Mouse (Mus musculus): ENCODE data around the gene Abl2. TPM values are rescaled to one million over a fixed set of nuclear protein-coding genes. Genes with fewer than 3 reads are reported as not detected.

The Abl2 gene
- polyA plus RNA-seq, 1 experiment from 2014 or later, result 5.8 TPM

DNA sequence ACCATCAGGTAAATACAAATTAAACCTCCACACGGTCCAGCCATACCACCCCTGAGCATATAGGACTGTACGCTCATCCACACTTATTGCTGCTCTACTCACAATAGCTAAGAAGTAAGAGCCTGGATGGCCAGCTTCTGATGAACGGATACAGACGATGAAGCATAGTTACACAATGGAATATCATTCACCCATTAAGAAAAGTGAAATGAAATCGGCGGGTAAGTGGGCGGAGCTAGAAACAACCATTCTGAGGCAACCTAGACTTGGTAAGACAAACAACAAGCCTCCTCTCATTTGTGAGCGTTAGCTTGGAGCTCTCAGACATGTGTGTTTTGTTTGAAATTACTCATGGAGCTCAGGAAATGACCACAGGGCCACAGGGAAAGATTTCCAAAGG is 107.2 kb downstream of the Abl2 start:
- H3K4me2 ChIP-seq, result no peak overlapping the region
- H3K9me3 ChIP-seq (replicated peaks), result no peaks in the 10 kb centered on the region
- no peak overlapping the region for H3K4me3 ChIP-seq

DNA sequence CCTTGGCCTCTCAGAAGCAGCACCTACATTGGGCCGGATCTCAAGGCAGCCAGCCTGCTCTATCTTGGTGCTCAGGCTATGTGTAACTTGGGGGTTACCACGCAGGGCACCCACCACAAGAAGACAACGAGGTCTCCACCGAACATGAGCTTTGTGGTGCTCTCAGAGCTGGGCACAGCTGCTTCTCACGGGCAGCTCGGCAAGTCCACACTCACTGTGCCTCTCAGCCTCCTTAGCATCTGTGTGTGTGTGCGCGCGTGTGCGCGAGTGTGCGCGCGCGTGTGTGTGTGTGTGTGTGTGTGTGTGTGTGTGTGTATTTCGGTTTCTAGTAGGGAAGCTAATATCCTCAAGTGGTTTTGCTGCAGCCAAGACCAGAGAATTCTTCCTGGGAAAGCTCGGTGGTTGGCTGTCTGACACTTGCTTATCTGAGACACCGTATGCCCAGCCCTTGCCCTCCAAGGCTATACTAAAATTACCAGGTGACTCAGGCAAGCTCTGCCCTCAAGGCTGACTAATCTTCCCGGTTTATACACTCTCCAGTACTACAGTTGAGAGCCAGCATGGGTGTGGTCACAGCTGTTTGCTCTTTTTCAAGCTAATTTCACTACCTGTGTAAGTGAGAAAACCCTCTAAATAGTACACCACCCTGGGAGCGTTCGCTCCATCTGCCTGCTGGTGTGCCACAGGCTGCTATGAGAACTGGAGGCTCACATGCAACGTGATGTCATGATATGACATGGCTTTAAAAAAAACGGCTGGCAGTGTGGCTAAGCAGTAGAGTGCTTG is 108.7 kb downstream of the Abl2 start:
- H3K4me3 ChIP-seq, result no peak overlapping the region
- no peak overlapping the region for H3K27ac ChIP-seq
- H3K4me2 ChIP-seq, result no peak overlapping the region
- no peaks in the 10 kb centered on the region for H3K4me1 ChIP-seq
- H3K36me3 ChIP-seq (ENCODE audit: poor library complexity, severe bottlenecking), result no peaks in the 10 kb centered on the region
- no peaks in the 10 kb centered on the region for H3K27me3 ChIP-seq
- 92% methylated on average over 23 of the region's 23 CpGs for WGBS
- H3K9me3 ChIP-seq (replicated peaks), result no peaks in the 10 kb centered on the region
- ATAC-seq, result no peak
- no peak overlapping the region for H3K9ac ChIP-seq

More for the DNA sequence above, 107.2 kb downstream of the Abl2 start:
- Histone ChIP-seq H3K27me3 (no peaks in the 10 kb centered on the region), H3K27ac (no peak overlapping the region), H3K36me3 (ENCODE audit: poor library complexity, severe bottlenecking) (no peaks in the 10 kb centered on the region), H3K4me1 (no peaks in the 10 kb centered on the region), H3K9ac (no peak overlapping the region)
- 86% methylated on average over 8 of the region's 8 CpGs for WGBS
- ATAC-seq, result no peak

DNA sequence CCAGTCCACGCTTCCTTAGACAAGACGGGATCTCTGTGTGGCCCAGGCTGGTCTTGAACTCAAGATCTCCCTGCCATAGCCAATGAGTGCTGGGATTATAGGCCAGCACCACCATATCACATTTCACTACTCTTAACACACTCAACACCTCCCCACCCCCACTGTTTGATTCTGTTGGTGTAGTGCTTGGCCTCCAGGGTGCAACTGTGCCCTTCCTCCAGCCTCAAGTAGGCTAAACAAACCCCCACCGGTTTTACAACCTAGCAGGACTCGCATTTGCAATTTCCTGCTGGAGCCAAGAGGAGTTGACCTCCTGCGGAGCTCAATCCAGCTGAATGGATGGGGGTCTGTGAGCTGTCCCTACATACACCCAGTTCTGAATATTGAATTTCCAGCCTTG is 110.0 kb downstream of the Abl2 start:
- Histone ChIP-seq H3K9me3 (replicated peaks) (no peaks in the 10 kb centered on the region), H3K36me3 (ENCODE audit: poor library complexity, severe bottlenecking) (no peaks in the 10 kb centered on the region), H3K4me3 (no peak overlapping the region), H3K4me2 (no peak overlapping the region), H3K27ac (no peak overlapping the region), H3K4me1 (peaks cover 10% of the 10 kb centered on the region), H3K9ac (no peak overlapping the region), H3K27me3 (no peaks in the 10 kb centered on the region)
- 35% methylated on average over 5 of the region's 5 CpGs for WGBS
- no peak for ATAC-seq

DNA sequence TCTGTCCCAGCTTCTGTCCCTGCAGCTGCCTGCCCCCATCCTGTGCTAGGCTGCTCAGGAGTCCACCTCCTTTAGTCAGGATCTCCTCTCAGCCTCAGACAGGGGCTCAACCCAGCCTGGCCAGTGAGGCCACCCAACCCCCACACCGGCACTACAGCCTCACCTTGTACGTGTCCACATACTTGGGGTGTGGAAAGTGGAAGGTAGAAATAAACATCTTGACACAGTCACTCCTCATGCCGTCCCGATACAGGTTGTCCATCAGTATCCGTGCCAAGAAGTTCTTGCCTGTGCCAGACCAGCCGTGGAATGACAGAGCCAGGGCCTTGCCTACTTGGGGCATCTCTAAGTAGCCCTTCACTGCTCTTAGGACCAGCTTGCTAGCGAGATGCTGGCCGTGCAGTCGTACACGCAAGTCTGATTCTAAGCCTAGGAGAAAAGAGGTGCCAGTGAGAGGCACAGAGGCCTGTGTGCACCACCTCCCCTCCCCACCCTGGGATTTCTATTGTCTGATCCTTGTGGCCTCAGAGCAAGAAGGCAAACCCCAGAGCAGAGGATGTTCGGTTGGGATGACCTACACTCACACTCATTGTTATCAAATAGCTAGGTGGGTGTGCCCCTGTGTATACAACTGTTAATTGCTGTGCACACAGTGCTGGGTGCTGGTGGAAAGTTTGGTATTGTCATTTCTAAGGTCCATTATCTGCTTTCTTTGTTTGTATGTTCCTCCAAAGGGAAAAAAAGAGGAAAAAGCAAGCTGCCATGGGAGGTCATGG is 110.8 kb downstream of the Abl2 start:
- Histone ChIP-seq H3K4me2 (no peak overlapping the region), H3K27ac (no peak overlapping the region), H3K9me3 (replicated peaks) (no peaks in the 10 kb centered on the region), H3K4me1 (peaks cover 18% of the 10 kb centered on the region), H3K27me3 (no peaks in the 10 kb centered on the region), H3K4me3 (no peak overlapping the region), H3K9ac (no peak overlapping the region), H3K36me3 (ENCODE audit: poor library complexity, severe bottlenecking) (no peaks in the 10 kb centered on the region)
- 43% methylated on average over 11 of the region's 11 CpGs for WGBS
- no peak for ATAC-seq

DNA sequence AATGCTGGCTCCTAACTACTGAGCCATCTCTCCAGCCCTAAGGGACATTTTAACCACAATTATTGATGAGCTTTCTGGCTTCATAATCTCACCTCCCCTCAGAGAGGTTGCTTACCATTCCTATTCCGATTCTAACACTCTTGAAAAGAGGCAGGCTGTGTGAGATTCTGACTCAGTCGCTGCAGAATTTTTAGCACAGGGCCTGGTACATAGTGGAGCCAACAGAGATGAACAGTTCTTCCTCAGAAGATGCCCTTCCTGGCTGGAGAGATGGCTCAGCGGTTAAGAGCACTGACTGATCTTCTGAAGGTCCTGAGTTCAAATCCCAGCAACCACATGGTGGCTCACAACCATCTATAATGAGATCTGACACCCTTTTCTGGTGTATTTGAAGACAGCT is 113.3 kb downstream of the Abl2 start:
- Histone ChIP-seq H3K36me3 (ENCODE audit: poor library complexity, severe bottlenecking) (no peaks in the 10 kb centered on the region), H3K4me3 (no peak overlapping the region), H3K4me2 (no peak overlapping the region), H3K4me1 (peaks cover 21% of the 10 kb centered on the region), H3K27me3 (no peaks in the 10 kb centered on the region; the same call in 1 of the 2 replicates), H3K9ac (no peak overlapping the region), H3K9me3 (replicated peaks) (no peaks in the 10 kb centered on the region), H3K27ac (no peak overlapping the region)
- 92% methylated on average over 3 of the region's 3 CpGs for WGBS
- no peak for ATAC-seq

DNA sequence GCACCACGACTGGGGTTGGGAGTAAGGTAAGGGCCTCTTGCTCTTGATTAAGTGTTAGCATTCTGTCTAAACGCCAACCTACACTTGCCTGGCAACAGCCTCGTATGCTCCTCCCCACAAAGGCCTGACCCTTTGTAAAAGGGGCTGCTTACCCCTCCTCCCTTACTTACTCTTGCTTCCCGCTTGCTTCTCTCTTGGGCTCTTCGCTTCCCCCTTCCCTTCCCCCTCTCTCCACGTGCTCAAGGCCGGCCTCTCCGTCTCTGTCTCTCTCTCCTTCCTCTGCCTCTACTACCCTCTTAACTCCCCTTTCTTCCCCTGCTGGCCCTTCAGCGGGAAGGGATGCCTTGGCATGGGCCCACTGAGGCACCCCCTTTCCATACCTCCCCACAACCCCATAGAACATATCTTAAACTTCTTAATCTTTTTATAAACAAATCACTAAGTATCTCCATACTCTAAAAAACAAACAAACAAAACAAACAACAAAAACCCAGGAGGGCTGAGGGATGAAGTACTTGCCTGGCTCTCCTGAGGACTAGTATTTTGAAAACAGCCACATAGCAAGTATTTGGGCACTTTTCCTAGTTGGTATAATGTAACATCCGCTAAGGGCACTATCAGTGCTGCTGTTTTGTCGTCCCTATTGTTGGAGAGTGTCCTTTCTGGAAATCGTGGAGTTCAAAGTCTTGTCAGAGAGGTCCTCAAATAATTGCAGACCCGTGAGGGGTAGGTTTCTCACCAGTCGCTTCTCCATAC is 114.3 kb downstream of the Abl2 start:
- Histone ChIP-seq H3K4me2 (peak overlapping the region; percentile 98), H3K9ac (peak overlapping the region; percentile 75), H3K27ac (no peak overlapping the region), H3K4me1 (peaks cover 21% of the 10 kb centered on the region), H3K9me3 (replicated peaks) (no peaks in the 10 kb centered on the region), H3K27me3 (no peaks in the 10 kb centered on the region; the same call in 1 of the 2 replicates), H3K4me3 (peak overlapping the region; percentile 56), H3K36me3 (ENCODE audit: poor library complexity, severe bottlenecking) (no peaks in the 10 kb centered on the region)
- ATAC-seq, result no peak
- WGBS, result 6% methylated on average over 14 of the region's 14 CpGs

DNA sequence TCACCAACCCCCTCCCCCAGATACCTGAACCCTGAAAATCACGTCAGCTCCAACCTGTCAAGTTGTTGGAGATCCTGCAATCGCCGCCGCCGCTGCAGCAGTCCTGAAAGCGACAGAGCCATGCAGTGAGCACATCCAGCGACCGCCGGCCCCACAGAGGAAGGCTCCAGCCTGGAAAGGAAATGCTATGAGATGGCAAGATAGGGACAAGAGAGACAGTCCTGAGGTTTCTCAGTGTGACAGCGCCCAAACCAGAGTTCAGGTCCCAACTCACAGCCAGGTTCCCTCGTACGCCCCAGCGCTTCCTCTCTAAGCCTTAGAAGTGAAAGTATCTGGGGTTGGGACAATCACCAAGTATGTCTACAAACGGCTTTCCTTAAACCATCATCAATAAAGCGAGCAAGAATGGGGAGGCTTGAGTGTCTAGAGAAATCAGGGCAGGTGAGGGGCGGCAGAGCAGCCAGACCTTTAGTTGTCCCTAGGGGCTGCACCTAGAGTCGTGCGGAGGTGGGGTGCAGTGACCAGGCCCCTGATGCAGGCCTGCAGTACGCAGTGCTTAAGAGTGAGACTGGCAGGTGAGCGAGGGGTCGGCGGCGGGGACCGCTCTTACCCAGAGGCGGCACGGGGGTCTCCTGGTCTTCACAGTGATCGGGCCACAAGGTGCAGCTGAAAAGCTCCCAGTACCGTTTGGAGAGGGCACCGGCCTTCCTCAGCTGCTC is 115.0 kb downstream of the Abl2 start:
- 1% methylated on average over 29 of the region's 29 CpGs for WGBS
- H3K36me3 ChIP-seq (ENCODE audit: poor library complexity, severe bottlenecking), result no peaks in the 10 kb centered on the region

DNA sequence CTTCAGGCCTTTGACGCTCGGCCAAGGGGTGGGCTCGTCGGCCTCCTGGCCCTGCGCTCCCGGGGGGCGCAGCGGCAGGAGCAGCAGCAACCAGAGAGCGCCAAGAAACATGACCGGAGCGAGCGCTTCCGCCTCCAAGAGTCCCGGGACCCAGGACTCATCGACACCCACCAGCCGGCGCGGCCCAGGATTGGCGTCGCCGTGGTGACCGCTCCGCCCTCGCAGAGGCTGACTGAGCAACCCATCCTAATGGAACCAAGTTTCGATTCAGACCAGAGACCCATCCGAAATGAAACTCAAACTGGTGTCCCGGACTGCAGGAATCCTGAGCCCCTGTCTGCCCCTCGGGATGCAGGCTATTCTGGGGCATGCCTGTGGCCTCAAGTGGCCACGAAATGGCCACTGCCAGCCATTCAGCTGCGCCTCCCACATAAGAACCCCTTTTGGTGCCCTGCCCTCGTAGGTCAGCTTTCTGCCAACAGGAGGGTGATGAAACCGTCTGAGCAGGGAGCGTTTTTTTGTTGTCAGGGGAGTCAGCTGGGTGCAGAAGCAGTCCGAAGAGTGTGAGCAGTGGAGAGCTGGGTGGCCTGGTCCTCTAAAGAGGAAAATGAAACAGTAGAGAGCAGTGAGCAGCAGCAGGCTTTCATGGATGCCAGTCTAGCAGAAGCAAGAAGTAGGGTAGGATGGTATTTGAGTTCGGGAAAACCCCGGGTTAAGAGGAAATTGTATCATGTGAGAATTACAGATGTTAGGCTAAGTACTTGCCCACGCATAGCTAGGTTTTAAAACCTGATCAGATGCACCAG is 115.8 kb downstream of the Abl2 start, which contains the start of gene Tor3a:
Gene Tor3a, minus strand, starts transcription at position 162 of the 806 bp plus-strand sequence.
- H3K9ac ChIP-seq, result peak within 1 kb of the TSS; percentile 75
- H3K4me3 ChIP-seq, result peak within 1 kb of the TSS; percentile 56
- no peak within 1 kb of the TSS for H3K27ac ChIP-seq
- 7% methylated on average over 37 of the region's 37 CpGs for WGBS
- peak; percentile 72 for ATAC-seq
- no peaks in the 10 kb centered on the region; the same call in 1 of the 2 replicates for H3K27me3 ChIP-seq
- H3K36me3 ChIP-seq (ENCODE audit: poor library complexity, severe bottlenecking), result no peaks in the 10 kb centered on the region
- H3K4me1 ChIP-seq, result peaks cover 21% of the 10 kb centered on the region
- no peaks in the 10 kb centered on the region for H3K9me3 ChIP-seq (replicated peaks)
- H3K4me2 ChIP-seq, result peak within 1 kb of the TSS; percentile 98

More for the DNA sequence above, 115.0 kb downstream of the Abl2 start:
- Histone ChIP-seq H3K27ac (no peak overlapping the region), H3K27me3 (no peaks in the 10 kb centered on the region; the same call in 1 of the 2 replicates), H3K4me1 (peaks cover 21% of the 10 kb centered on the region), H3K4me3 (peak overlapping the region; percentile 56), H3K9me3 (replicated peaks) (no peaks in the 10 kb centered on the region), H3K9ac (peak overlapping the region; percentile 75), H3K4me2 (peak overlapping the region; percentile 98)
- peak; percentile 41 for ATAC-seq

DNA sequence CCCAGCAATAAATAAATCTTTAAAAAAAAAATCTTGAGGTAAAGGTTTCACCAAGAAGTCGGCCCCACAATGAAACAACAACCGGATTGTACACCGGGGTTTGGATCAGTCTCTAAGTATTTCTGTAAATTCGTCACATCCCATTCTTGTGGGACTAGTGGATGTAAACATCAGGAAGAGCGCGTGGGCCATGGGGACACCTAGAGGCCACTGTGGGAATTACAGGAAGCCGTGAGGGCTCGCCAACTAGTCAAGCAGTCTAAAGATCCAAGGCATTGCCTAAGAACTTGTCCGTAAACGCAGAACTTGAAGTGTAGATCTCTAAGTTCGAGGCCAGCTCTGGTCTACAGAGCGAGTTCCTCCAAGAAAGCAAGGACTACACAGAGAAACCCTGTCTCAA is 117.6 kb downstream of the Abl2 start:
- Histone ChIP-seq H3K4me1 (peaks cover 21% of the 10 kb centered on the region), H3K36me3 (ENCODE audit: poor library complexity, severe bottlenecking) (peaks cover 16% of the 10 kb centered on the region), H3K27ac (no peak overlapping the region), H3K4me3 (no peak overlapping the region), H3K9me3 (replicated peaks) (no peaks in the 10 kb centered on the region), H3K9ac (no peak overlapping the region), H3K27me3 (no peaks in the 10 kb centered on the region; the same call in 1 of the 2 replicates), H3K4me2 (no peak overlapping the region)
- WGBS, result 40% methylated on average over 12 of the region's 12 CpGs
- no peak for ATAC-seq

DNA sequence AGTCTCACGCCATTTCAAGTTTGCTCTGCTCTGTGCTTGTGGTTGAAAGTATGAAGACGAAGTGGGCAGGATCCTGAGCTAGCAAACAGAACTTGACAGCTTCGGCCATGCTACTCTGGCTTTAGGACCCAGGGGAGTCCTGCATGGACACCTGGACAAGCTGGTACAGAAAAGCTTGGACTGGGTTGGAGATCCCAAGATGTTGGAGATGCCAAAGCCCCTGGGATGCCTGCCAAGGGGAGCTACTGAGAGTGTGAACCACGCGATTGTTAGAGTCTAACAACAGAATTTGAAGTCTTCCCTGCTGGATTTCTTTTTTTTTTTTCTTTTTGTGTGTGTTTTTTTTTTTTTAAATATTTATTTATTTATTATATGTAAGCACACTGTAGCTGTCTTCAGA is 118.0 kb downstream of the Abl2 start:
- no peak for ATAC-seq
- Histone ChIP-seq H3K27me3 (no peaks in the 10 kb centered on the region; the same call in 1 of the 2 replicates), H3K4me1 (peaks cover 21% of the 10 kb centered on the region), H3K4me3 (no peak overlapping the region), H3K9me3 (replicated peaks) (no peaks in the 10 kb centered on the region), H3K9ac (no peak overlapping the region), H3K27ac (no peak overlapping the region), H3K4me2 (no peak overlapping the region), H3K36me3 (ENCODE audit: poor library complexity, severe bottlenecking) (peaks cover 19% of the 10 kb centered on the region)
- WGBS, result 80% methylated on average over 5 of the region's 5 CpGs

DNA sequence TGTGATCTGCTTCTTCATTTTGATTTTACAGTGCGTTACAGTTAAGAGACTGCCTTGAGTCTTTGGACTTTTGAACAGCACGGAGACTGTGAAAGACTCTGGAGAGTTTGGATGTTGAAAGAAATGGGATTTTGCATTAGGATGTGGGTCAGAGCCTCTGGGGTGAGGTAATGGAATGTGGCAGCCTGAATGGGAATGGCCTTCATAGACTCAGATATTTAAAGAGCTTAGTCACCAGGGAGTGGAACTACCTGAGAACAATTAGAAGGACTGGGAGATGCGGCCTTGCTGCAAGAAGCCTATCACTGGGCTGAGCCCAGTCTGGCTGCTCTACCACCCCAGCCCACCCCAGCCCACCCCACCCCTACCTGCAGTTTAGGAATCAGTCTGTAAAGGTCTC is 118.6 kb downstream of the Abl2 start:
- H3K36me3 ChIP-seq (ENCODE audit: poor library complexity, severe bottlenecking), result peaks cover 25% of the 10 kb centered on the region
- H3K27me3 ChIP-seq, result no peaks in the 10 kb centered on the region; the same call in 1 of the 2 replicates
- H3K4me1 ChIP-seq, result peaks cover 21% of the 10 kb centered on the region
- H3K27ac ChIP-seq, result no peak overlapping the region
- H3K4me2 ChIP-seq, result no peak overlapping the region
- H3K9me3 ChIP-seq (replicated peaks), result no peaks in the 10 kb centered on the region
- H3K4me3 ChIP-seq, result no peak overlapping the region
- no peak for ATAC-seq
- 81% methylated on average over 3 of the region's 3 CpGs for WGBS
- no peak overlapping the region for H3K9ac ChIP-seq

Data from forebrain, embryonic 13.5 days (tissue).